Mouse (Mus musculus): Measurements from ENCODE around the gene Nup62.
"Not testable (repeated sequence)": the region's sequence is repeated elsewhere in the genome, so short reads cannot be mapped to it uniquely, and the experiment has no call there.

Nup62 gene

GRCm38 (mm10) chr7:44863210-44863609, 47.3 kb downstream of the Nup62 start:
- no peak for DNase-seq (ENCODE audit: extremely low read depth, low read depth, low spot score)

GRCm38 (mm10) chr7:44863982-44864494, 48.1 kb downstream of the Nup62 start:
- no peak for DNase-seq (ENCODE audit: extremely low read depth, low read depth, low spot score)

GRCm38 (mm10) chr7:44864595-44865542, 49.0 kb downstream of the Nup62 start:
- no peak for DNase-seq (ENCODE audit: extremely low read depth, low read depth, low spot score)

GRCm38 (mm10) chr7:44866276-44867009, 50.6 kb downstream of the Nup62 start:
- DNase-seq (ENCODE audit: extremely low read depth, low read depth, low spot score), result no peak

- DNase-seq (ENCODE audit: extremely low read depth, low read depth, low spot score), result no peak
Observed at GRCm38 (mm10) chr7:44867010-44867702, 51.3 kb downstream of the Nup62 start.

- DNase-seq (ENCODE audit: extremely low read depth, low read depth, low spot score), result no peak
Observed at GRCm38 (mm10) chr7:44867802-44868201, 51.9 kb downstream of the Nup62 start.

- no peak for DNase-seq (ENCODE audit: extremely low read depth, low read depth, low spot score)
Observed at GRCm38 (mm10) chr7:44868465-44868864, 52.6 kb downstream of the Nup62 start.

- no peak for DNase-seq (ENCODE audit: extremely low read depth, low read depth, low spot score)
Observed at GRCm38 (mm10) chr7:44868919-44869696, 53.2 kb downstream of the Nup62 start.

- DNase-seq (ENCODE audit: extremely low read depth, low read depth, low spot score), result peak; percentile 85
Observed at GRCm38 (mm10) chr7:44869697-44870528, 54.0 kb downstream of the Nup62 start, which contains the start of gene Ptov1. Ptov1 (minus strand) TSS chr7:44869788.

GRCm38 (mm10) chr7:44870614-44871013, 54.7 kb downstream of the Nup62 start:
- no peak for DNase-seq (ENCODE audit: extremely low read depth, low read depth, low spot score)

- DNase-seq (ENCODE audit: extremely low read depth, low read depth, low spot score), result no peak
Observed at GRCm38 (mm10) chr7:44871181-44871580, 55.3 kb downstream of the Nup62 start.

GRCm38 (mm10) chr7:44871774-44872173, 55.9 kb downstream of the Nup62 start:
- DNase-seq (ENCODE audit: extremely low read depth, low read depth, low spot score), result not testable (repeated sequence)

GRCm38 (mm10) chr7:44877833-44878232, 61.9 kb downstream of the Nup62 start:
- DNase-seq (ENCODE audit: extremely low read depth, low read depth, low spot score), result no peak

Data from fat pad, adult 2 months (tissue).